Mouse (Mus musculus): Measurements from ENCODE around the gene Tfpi. TPM values are rescaled to one million over a fixed set of nuclear protein-coding genes. Genes with fewer than 3 reads are reported as not detected.

Tfpi gene
- polyA plus RNA-seq, 1 experiment from 2014 or later, result 22.8 TPM

- no peaks in the 10 kb centered on the region for H3K4me1 ChIP-seq (replicated peaks; ENCODE audit: control insufficient read depth, insufficient read depth)
- H3K4me3 ChIP-seq (ENCODE audit: low read depth, low read length), result no peak overlapping the region
- peak overlapping the region; percentile 39 for H3K4me2 ChIP-seq (replicated peaks; ENCODE audit: low read depth)
- no peaks in the 10 kb centered on the region for H3K9me3 ChIP-seq (ENCODE audit: control insufficient read depth, low read length)
- H3K9ac ChIP-seq (ENCODE audit: low read length), result no peak overlapping the region
- ATAC-seq (ENCODE audit: low FRiP score, low TSS enrichment), result no peak
- TF ChIP-seq EP300 (optimal IDR thresholded peaks at IDR 0.05), result no peak
- TF ChIP-seq CTCF (IDR thresholded peaks at IDR 0.05; ENCODE audit: low read depth), result no peak
- no peaks in the 10 kb centered on the region for H3K27me3 ChIP-seq (ENCODE audit: control insufficient read depth, insufficient read depth, low read length)
- peak; percentile 19 for DNase-seq (ENCODE audit: low spot score)
- whole genome bisulfite sequencing, result 16% methylated on average over 7 of the region's 7 CpGs
- no peaks in the 10 kb centered on the region for H3K36me3 ChIP-seq (ENCODE audit: control insufficient read depth, insufficient read depth, low read length)
- no peak overlapping the region for H3K27ac ChIP-seq (replicated peaks)
Observed at GRCm38 (mm10) chr2:84481863-84482262, 5.3 kb upstream of the Tfpi start.

- no peak for ATAC-seq (ENCODE audit: low FRiP score, low TSS enrichment)
Observed at GRCm38 (mm10) chr2:84479036-84479435, 2.5 kb upstream of the Tfpi start.

GRCm38 (mm10) chr2:84477759-84478158, 1.2 kb upstream of the Tfpi start:
- TF ChIP-seq CTCF (IDR thresholded peaks at IDR 0.05; ENCODE audit: low read depth) (no peak), EP300 (optimal IDR thresholded peaks at IDR 0.05) (no peak)
- Histone ChIP-seq H3K27ac (replicated peaks) (no peak overlapping the region), H3K9me3 (ENCODE audit: control insufficient read depth, low read length) (no peaks in the 10 kb centered on the region), H3K27me3 (ENCODE audit: control insufficient read depth, insufficient read depth, low read length) (no peaks in the 10 kb centered on the region), H3K4me3 (ENCODE audit: low read depth, low read length) (no peak overlapping the region), H3K9ac (ENCODE audit: low read length) (no peak overlapping the region), H3K36me3 (ENCODE audit: control insufficient read depth, insufficient read depth, low read length) (no peaks in the 10 kb centered on the region), H3K4me2 (replicated peaks; ENCODE audit: low read depth) (no peak overlapping the region), H3K4me1 (replicated peaks; ENCODE audit: control insufficient read depth, insufficient read depth) (no peaks in the 10 kb centered on the region)
- WGBS, result 85% methylated on average over 6 of the region's 6 CpGs
- no peak for DNase-seq (ENCODE audit: low spot score)
- no peak for ATAC-seq (ENCODE audit: low FRiP score, low TSS enrichment)

More at GRCm38 (mm10) chr2:84479036-84479435, 2.5 kb upstream of the Tfpi start:
- Histone ChIP-seq H3K9me3 (ENCODE audit: control insufficient read depth, low read length) (no peaks in the 10 kb centered on the region), H3K27ac (replicated peaks) (no peak overlapping the region), H3K27me3 (ENCODE audit: control insufficient read depth, insufficient read depth, low read length) (no peaks in the 10 kb centered on the region), H3K9ac (ENCODE audit: low read length) (no peak overlapping the region), H3K4me3 (ENCODE audit: low read depth, low read length) (no peak overlapping the region), H3K4me2 (replicated peaks; ENCODE audit: low read depth) (peak overlapping the region; percentile 23; the same call in 1 of the 2 replicates), H3K4me1 (replicated peaks; ENCODE audit: control insufficient read depth, insufficient read depth) (no peaks in the 10 kb centered on the region), H3K36me3 (ENCODE audit: control insufficient read depth, insufficient read depth, low read length) (no peaks in the 10 kb centered on the region)
- TF ChIP-seq CTCF (IDR thresholded peaks at IDR 0.05; ENCODE audit: low read depth) (peak; percentile 84), EP300 (optimal IDR thresholded peaks at IDR 0.05) (no peak)
- no peak for DNase-seq (ENCODE audit: low spot score)
- WGBS, result 12% methylated on average over 3 of the region's 3 CpGs

- Histone ChIP-seq H3K36me3 (ENCODE audit: control insufficient read depth, insufficient read depth, low read length) (no peaks in the 10 kb centered on the region), H3K4me1 (replicated peaks; ENCODE audit: control insufficient read depth, insufficient read depth) (no peaks in the 10 kb centered on the region), H3K9ac (ENCODE audit: low read length) (peak overlapping the region; percentile 27; the same call in 1 of the 2 replicates), H3K27me3 (ENCODE audit: control insufficient read depth, insufficient read depth, low read length) (no peaks in the 10 kb centered on the region), H3K27ac (replicated peaks) (peak overlapping the region; percentile 69), H3K4me2 (replicated peaks; ENCODE audit: low read depth) (peak overlapping the region; percentile 58), H3K4me3 (ENCODE audit: low read depth, low read length) (peak overlapping the region; percentile 40), H3K9me3 (ENCODE audit: control insufficient read depth, low read length) (no peaks in the 10 kb centered on the region)
- TF ChIP-seq CTCF (IDR thresholded peaks at IDR 0.05; ENCODE audit: low read depth), result no peak
- no peak for TF ChIP-seq EP300 (optimal IDR thresholded peaks at IDR 0.05)
- ATAC-seq (ENCODE audit: low FRiP score, low TSS enrichment), result no peak
- WGBS, result 15% methylated on average over 3 of the region's 3 CpGs
- no peak for DNase-seq (ENCODE audit: low spot score)
Observed at GRCm38 (mm10) chr2:84476131-84476530, 444 bp downstream of the Tfpi start.

GRCm38 (mm10) chr2:84475601-84476000, 974 bp downstream of the Tfpi start:
- H3K36me3 ChIP-seq (ENCODE audit: control insufficient read depth, insufficient read depth, low read length), result no peaks in the 10 kb centered on the region
- H3K27me3 ChIP-seq (ENCODE audit: control insufficient read depth, insufficient read depth, low read length), result no peaks in the 10 kb centered on the region
- peak overlapping the region; percentile 27; the same call in 1 of the 2 replicates for H3K9ac ChIP-seq (ENCODE audit: low read length)
- H3K9me3 ChIP-seq (ENCODE audit: control insufficient read depth, low read length), result no peaks in the 10 kb centered on the region
- TF ChIP-seq EP300 (optimal IDR thresholded peaks at IDR 0.05) (no peak), CTCF (IDR thresholded peaks at IDR 0.05; ENCODE audit: low read depth) (no peak)
- no peaks in the 10 kb centered on the region for H3K4me1 ChIP-seq (replicated peaks; ENCODE audit: control insufficient read depth, insufficient read depth)
- no peak for DNase-seq (ENCODE audit: low spot score)
- H3K4me3 ChIP-seq (ENCODE audit: low read depth, low read length), result peak overlapping the region; percentile 40
- no peak for ATAC-seq (ENCODE audit: low FRiP score, low TSS enrichment)
- peak overlapping the region; percentile 69; the same call in 1 of the 2 replicates for H3K27ac ChIP-seq (replicated peaks)
- 19% methylated on average over 1 of the region's 1 CpGs for WGBS
- H3K4me2 ChIP-seq (replicated peaks; ENCODE audit: low read depth), result peak overlapping the region; percentile 58

GRCm38 (mm10) chr2:84474651-84475050, 1.9 kb downstream of the Tfpi start:
- H3K9ac ChIP-seq (ENCODE audit: low read length), result no peak overlapping the region
- DNase-seq (ENCODE audit: low spot score) (no peak), ATAC-seq (ENCODE audit: low FRiP score, low TSS enrichment) (no peak)
- H3K27me3 ChIP-seq (ENCODE audit: control insufficient read depth, insufficient read depth, low read length), result no peaks in the 10 kb centered on the region
- H3K4me1 ChIP-seq (replicated peaks; ENCODE audit: control insufficient read depth, insufficient read depth), result no peaks in the 10 kb centered on the region
- 20% methylated on average over 6 of the region's 6 CpGs for WGBS
- H3K27ac ChIP-seq (replicated peaks), result no peak overlapping the region
- H3K4me3 ChIP-seq (ENCODE audit: low read depth, low read length), result no peak overlapping the region
- no peaks in the 10 kb centered on the region for H3K36me3 ChIP-seq (ENCODE audit: control insufficient read depth, insufficient read depth, low read length)
- H3K9me3 ChIP-seq (ENCODE audit: control insufficient read depth, low read length), result no peaks in the 10 kb centered on the region
- no peak overlapping the region for H3K4me2 ChIP-seq (replicated peaks; ENCODE audit: low read depth)
- TF ChIP-seq CTCF (IDR thresholded peaks at IDR 0.05; ENCODE audit: low read depth) (no peak), EP300 (optimal IDR thresholded peaks at IDR 0.05) (no peak)

Data from stomach, postnatal 0 days (tissue).